Mouse (Mus musculus) bone marrow macrophage, adult 2 months (primary cell): Measurements from ENCODE around the gene Foxd4. TPM values are rescaled to one million over a fixed set of nuclear protein-coding genes. Genes with fewer than 3 reads are reported as not detected.

Experiments used
- H3K27ac ChIP-seq: 2 replicates; pipeline ENCODE4 v1.5.1; 2012; ENCODE audit warnings: low read depth, low read length; ENCODE audit not compliant: insufficient read depth
- H3K4me1 ChIP-seq: 2 replicates; pipeline ENCODE4 v1.6.1; 2012; ENCODE audit warnings: low read length; ENCODE audit not compliant: control insufficient read depth, insufficient read depth
- H3K4me3 ChIP-seq: 2 replicates; pipeline ENCODE4 v1.5.1; 2012; ENCODE audit warnings: mild to moderate bottlenecking, low read length, moderate library complexity; ENCODE audit not compliant: insufficient read depth
- CTCF ChIP-seq: IDR thresholded peaks from 2 replicates; pipeline ENCODE4 v1.5.1; 2012; ENCODE audit warnings: low read depth, mild to moderate bottlenecking, low read length, moderate library complexity
- POLR2A ChIP-seq: IDR thresholded peaks from 2 replicates; pipeline ENCODE4 v1.6.1; 2012; ENCODE audit warnings: mild to moderate bottlenecking, low read depth, low read length, borderline replicate concordance
- polyA plus RNA-seq: library from polyadenylated mRNA; stranded (reverse); fragments of >200 nt; gene quantifications from 2 replicates; pipeline ENCODE4 v1.2.4, GENCODE M21; 2012; ENCODE audit not compliant: missing spikeins, insufficient read depth, insufficient read length

Gene Foxd4
- polyA plus RNA-seq = not detected in 2 replicates

DNA sequence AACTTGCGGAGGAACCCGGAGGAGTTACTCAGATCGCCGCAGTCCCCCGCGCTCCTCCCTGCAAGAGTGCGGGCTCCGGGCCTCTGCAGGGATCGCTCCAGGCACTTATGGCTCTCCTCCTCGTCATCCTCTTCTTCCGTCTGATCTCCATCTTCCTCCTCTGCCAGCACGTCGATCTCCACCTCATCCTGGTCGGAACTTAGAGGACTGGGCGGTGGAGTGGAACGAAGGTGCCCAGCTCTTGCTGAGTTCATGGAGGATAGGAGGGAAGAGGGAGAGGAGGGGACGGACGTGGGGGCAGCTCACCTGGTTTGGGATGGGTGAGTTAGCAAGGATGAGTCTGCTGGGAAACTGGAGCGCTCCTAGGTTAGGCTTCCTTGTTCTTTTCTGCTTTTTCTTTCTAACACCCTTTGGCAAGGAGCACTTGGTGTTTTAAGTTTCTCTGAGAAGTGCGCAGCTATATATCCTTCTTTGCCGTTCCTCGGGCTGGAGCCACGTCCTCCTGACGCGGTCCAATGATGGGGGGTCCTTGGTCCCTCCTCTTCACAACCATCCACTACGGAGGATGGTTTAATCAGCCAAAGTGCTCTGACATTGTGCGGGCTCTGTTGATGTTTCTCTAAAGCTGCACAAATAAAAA, at the start of gene Foxd4:
TSS of gene Foxd4 (minus strand) at position 617 of the 640 bp plus-strand sequence.
- Histone ChIP-seq H3K27ac (no peak within 1 kb of the TSS), H3K4me3 (peak within 1 kb of the TSS; percentile 32), H3K4me1 (no peaks in the 10 kb centered on the region)
- TF ChIP-seq CTCF (no peak), POLR2A (no peak)

DNA sequence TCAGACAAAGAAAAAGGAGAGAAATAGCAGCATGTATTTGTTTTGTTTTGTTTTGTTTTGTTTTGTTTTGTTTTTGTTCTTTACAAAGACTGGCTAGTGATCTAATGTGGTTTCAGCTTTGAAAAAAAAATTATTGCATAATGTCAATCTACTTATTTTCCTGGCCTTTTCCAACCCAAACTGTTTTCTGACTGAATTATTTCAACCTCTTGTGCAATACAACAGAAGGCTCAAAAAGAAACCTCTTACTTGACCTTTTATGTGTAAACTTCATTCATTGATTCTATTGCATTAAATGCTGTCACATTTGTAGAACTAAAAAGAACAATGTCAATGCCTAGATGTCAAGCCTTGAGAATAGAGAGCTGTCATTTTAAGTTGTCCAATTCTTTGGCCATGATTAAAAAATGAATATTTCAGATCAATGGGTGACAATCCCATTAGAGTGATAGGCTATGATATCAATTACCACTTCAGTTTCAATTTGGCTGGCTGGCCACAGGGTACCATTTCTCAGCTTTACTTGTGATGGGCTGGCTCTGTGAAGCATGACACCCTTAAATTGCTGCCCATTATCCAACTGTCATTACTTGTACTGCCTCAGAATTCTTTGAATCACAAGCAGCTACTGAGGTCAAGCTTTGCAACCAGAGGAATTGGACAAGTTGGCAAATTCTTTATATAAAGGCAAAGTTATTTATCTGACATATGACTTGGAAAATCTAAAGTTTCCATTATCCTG, 44.7 kb upstream of the Foxd4 start:
- Histone ChIP-seq H3K4me3 (no peak overlapping the region), H3K4me1 (peaks cover 3% of the 10 kb centered on the region), H3K27ac (no peak overlapping the region)
- TF ChIP-seq CTCF = no peak
- no peak for TF ChIP-seq POLR2A

DNA sequence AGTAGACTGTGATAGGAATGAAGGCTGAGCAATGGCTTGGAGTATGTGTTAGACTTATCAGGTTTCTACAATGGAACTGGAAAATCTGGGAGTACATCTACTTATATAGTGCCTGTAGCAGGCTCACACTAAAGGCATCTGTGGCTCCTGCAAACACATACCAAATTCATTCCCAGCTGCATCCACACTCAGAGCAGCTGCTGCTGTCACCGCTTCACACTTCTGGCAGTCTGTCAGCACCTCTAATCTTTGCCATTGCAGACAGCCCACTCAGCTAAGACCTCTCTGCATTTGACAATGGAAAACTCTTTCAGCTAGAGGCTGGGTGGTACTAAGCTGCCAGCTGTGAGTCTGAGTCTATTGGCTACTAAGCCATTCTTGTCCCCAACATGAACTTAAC, 36.1 kb upstream of the Foxd4 start:
- Histone ChIP-seq H3K4me3 (no peak overlapping the region), H3K4me1 (no peaks in the 10 kb centered on the region), H3K27ac (no peak overlapping the region)
- TF ChIP-seq CTCF (no peak), POLR2A (no peak)

DNA sequence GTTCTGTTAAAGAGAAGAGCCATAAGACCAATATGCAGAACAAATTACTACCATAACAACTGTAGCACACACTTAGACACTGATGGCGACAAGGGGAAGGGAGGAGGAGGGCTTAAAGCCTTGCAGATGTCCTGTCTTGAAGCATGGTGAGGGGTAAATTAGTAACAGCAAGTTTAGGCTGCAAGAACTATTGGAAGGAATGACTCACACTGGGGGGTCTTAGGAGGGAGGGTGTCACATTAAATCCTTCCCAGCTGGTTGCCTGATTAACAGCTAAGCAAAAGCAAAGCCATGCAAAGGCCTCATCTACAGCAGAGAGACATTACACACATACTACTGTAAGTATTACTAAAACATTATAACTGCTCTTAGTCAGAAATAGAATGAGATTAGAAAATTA, 28.0 kb upstream of the Foxd4 start:
- TF ChIP-seq CTCF (no peak), POLR2A (no peak)

DNA sequence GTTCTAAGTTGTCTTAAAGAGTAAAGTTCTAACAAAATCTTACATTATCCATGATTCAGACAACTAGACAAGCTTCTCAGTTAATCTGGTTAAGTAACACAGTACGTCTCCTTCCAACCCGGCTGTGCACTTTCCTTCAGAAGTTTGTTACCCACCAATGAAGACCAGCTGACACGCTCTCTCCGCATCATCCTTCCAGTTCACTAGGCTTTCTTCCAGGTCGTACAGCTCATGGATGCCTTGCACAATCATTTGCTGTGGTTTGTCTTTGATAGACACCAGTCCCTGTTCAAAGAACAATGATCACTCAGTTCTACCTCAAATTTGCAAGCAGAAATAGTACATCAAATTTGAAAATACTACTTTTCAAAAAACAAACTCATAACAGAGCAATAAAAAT, 19.9 kb upstream of the Foxd4 start:
- no peak for TF ChIP-seq CTCF
- no peak for TF ChIP-seq POLR2A
- Histone ChIP-seq H3K4me1 (no peaks in the 10 kb centered on the region), H3K4me3 (no peak overlapping the region), H3K27ac (no peak overlapping the region)

More for the DNA sequence above, 28.0 kb upstream of the Foxd4 start:
- no peak overlapping the region for H3K4me3 ChIP-seq
- no peak overlapping the region for H3K27ac ChIP-seq
- no peaks in the 10 kb centered on the region for H3K4me1 ChIP-seq

DNA sequence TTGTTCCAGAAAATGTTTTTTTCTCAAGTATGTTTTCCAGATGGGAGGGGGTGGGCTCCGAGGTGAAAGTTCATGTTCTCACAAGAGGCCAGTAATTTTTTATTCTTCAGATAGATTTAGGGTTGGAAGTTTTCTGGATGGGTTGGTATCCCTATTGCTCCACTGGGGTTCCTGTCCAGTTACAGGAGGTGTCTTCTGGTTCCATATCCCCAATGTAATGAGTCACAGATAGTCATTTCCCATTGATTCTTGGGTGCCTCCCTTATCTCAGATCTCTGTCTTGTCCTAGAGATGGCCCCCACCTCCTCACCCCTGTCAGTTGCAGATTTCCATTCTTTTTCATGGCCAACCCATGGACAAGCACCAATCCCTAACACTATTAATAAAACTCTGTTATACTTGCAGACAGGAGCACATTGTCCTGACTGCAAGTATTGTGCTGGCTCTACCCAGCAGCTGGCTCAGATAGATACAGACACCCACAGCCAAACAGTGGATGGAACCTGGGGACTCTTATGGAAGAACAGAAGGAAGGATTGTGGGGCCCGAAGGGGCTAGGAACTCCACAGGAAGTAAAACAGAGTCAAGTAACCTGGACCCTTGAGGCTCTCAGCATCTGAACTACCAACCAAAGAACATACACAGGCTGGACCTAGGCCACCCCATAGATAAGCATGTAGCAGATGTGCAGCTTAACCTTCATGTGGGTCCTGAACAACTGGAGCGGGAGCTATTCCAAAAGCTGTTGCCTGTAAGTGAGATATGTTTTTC, 7.6 kb upstream of the Foxd4 start:
- Histone ChIP-seq H3K4me1 (peaks cover 7% of the 10 kb centered on the region), H3K4me3 (no peak overlapping the region), H3K27ac (no peak overlapping the region)
- TF ChIP-seq CTCF = no peak
- TF ChIP-seq POLR2A = no peak

DNA sequence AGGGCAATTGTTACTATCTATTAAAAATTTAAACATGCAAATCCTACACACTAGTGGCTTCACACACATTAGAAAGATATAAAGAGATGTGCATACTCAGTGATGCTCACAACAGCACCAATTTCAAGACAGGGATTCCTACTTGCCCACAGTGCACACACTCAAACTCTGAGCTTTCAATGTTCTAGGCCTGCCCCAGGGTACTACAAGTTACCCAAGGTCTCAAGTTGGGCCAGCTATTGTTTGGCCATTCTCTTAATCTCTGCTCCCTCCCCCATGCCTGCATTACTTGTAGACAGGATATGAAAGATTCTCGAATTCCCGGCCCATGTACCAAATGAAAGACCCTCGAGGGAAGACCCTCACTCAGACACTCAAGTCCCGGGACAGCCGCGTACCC, 6.7 kb upstream of the Foxd4 start:
- no peak for TF ChIP-seq CTCF
- no peak for TF ChIP-seq POLR2A

DNA sequence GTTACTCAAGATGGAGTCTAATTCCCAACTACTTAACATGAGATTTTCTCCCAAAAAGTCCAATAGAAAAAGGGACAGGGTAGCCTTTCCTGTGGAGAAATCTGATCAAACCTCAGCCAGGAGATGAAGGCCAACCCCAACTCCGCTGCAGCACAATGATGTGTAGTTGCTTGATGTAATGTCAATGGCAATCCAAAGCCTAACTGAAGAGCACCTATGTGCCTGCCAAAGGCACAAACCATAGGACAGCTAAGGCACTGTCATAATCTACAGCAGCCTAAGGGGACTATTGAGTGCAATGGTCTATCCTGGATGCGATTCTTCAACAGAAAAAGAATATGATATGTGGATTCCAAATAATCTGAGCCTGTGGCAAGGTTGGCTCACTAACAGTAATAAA, 1.8 kb upstream of the Foxd4 start:
- TF ChIP-seq POLR2A = no peak
- TF ChIP-seq CTCF = no peak
- no peak overlapping the region for H3K27ac ChIP-seq
- no peak overlapping the region for H3K4me3 ChIP-seq
- no peaks in the 10 kb centered on the region for H3K4me1 ChIP-seq

More for the DNA sequence above, 6.7 kb upstream of the Foxd4 start:
- Histone ChIP-seq H3K4me3 (no peak overlapping the region), H3K27ac (no peak overlapping the region), H3K4me1 (peaks cover 7% of the 10 kb centered on the region)

DNA sequence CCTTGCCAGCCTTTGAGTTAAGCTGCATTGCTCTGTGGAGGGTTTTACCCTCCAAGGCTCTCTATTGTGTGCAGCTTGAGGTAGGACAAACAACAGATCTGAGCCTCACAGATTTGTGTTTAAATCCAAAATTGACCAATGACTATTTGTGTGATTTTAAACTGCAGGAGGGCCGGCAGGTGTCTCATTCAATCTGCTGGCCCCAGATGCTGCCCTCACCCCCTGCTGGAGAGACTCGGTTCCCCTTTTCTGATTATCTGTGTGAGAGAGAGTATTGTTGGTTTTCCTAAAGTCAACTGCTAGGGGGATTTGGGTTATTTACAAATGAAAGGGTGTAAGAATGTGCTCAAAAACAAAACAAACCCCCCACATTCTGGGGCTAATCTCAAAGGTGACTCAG, 1.3 kb upstream of the Foxd4 start:
- no peaks in the 10 kb centered on the region for H3K4me1 ChIP-seq
- H3K27ac ChIP-seq = no peak overlapping the region
- TF ChIP-seq POLR2A = no peak
- no peak for TF ChIP-seq CTCF
- H3K4me3 ChIP-seq = no peak overlapping the region

DNA sequence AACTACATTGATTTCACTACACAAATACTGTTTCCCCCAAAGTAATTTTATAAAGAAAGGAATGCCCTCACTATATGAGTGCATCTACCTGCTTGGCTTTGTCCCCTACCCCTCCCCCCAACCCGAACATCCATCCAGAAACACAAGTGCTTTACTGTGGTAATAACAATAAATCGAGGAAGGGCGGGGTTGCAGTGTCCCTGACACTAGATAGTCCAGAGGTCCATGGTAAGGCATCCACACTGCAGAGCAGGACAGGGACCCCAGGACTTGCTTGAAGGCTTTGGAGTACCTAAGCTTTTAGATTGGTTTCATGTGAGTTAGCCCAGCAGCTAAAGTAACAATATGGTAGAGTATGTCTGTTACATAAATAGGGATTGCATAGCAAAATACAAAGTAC, 669 bp upstream of the Foxd4 start:
- Histone ChIP-seq H3K27ac (no peak overlapping the region), H3K4me3 (no peak overlapping the region), H3K4me1 (no peaks in the 10 kb centered on the region)
- TF ChIP-seq POLR2A (no peak), CTCF (no peak)
